Mouse (Mus musculus) lung, postnatal 14 days (tissue): ENCODE data around the gene Ckap4.
A peak's percentile ranks its signal among the peaks of the same experiment; 100 is the strongest.

Experiments
- DNase-seq: peaks from one replicate; pipeline ENCODE4 v3.0.0; 2021

Gene Ckap4

DNA sequence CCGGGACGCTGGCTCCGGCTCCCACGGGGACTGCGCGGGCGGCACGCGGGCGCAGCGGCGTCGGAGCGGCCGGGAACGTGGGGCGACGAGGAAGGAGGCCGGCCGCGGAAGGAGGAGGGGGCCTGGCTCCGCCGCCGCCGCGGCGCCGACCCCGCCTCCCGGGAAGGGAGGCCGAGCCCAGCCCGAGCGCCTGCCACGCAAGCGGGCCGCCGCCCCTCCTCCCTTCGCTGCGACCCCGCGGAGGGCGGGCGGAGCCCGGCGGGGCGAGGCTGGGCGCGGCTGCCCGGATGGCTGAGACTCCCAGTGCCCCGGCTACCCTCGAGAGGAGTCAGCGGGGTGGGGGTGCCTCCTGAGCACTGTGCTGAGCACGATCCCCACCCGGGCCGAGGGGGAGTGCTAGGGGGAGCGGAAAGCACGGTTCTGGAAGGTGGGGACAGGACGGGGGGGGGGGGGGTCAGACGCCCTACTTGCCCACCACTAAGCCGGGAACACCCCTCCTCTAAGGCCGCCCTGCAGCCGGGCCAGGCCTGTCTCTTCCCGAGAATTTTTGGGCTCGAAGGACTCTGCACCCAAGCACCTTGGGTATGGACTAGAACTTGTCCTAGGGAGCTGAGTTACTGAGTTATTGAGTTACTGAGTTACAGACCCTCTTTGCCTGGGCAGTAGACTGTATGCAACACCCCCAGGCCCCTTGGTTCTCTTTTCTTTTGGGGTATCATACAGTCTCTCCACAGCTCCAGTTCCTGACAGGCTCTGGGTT is at the start of gene Ckap4:
Ckap4 (minus strand) TSS at position 151 of the 760 bp plus-strand sequence.
- DNase-seq: peak; percentile 80

DNA sequence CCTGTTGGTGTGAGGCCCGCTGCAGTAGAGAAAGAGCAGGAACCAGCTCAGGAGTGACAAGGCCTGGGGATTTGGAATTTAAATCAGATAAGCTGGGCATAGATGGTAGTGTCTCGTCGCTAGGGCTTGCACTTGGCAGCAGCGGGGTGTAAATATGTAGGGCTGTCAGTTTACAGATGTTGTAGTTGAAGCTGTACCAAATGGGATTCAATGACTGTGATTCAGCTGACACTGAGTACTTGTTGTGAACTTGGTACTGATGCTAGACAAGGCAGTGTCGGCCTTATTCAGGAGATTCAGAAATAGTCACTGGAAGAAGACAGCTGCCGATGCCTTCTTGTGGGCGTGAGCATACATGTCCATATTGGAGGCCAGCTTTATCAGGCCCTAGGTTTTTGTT is 48.4 kb upstream of the Ckap4 start:
- DNase-seq: peak; percentile 3

DNA sequence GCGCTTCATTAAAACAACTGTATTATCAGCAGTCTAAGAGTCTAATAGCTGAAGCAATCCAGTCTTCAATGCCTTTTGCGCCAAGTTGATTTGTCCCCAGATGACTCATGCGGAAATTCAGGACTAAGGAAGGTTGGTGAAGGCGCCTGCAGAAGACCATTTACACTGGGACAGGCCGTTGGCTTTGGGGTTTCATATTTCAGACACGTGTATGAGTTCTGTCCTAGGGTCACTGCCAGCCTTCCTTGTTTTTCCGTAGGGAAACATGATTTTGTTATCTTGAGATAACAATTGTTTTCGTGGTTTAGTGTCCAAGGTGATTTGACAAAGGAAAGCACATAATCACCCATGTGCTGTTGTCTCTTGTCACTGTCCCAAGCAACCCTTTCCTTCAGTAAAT is 47.3 kb upstream of the Ckap4 start:
- DNase-seq: peak; percentile 8

DNA sequence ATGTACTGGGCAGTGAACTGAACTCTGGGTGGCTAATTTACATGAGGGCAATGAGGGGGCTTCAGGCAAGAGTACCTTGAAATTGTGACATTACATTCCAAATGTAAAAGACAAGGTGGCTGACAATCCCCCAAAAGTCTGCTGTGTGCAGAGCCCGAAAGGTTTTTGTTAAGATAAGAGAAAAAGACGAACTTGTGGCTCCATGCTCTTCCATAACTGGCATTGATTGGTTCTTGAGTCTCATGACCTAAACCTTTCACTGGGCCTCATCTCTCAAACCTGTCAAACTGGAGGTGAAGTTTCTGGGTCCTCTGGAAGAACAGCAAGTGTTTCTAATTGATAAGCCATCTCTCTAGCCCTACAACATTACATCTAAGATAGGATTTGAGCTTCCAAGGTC is 45.7 kb upstream of the Ckap4 start:
- DNase-seq: no peak

DNA sequence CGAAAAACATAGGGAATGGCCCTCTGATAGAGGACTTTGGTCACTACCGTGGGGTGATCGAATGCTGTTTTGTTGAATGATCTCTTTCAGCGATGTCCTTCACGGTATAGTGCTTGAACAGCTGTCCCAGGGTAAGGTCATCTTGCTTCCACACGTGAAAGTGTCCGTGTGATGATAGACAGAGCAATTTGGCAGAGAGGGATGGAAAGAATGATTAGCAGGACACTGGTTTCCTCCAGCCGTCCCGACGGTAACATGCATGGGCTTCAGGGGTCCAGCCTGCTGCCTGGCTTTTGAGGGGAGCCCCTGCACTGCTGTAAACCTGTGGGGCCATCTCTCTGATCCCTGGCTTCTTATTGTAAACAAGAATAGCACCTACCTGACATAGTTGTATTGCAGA is 44.9 kb upstream of the Ckap4 start:
- no peak for DNase-seq

DNA sequence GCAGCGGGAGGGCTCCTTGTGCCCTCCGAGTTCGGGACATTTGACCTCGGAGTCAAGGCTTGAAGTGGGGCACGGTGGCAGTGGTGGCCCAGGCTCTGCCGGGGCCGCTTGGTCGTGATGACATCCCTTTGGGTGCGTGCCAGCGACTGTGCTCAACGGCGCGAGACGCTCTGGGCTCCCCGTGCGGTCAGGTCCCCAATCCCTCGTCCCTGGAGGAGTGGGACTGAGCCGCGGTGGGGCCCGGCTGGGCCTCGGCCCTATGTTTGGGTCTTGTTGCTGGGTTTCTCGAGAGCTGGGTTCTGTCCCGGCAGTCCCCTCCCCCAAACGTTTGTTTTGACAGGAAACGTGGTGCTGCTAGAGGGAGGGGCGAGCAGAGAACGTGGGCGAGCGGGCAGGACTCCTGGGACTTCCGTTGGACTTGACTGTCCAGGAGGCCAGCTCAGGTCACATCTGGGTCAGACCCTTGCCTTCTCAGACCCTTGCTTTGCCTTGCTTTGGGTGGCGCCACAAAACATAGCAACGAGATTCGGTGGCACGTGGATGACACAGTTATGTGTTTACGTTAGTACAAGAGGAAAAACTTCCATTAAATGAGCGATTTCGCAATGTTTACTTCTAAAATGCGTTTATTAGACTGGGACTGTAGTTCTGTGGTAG is 43.3 kb upstream of the Ckap4 start:
- DNase-seq: peak; percentile 84

DNA sequence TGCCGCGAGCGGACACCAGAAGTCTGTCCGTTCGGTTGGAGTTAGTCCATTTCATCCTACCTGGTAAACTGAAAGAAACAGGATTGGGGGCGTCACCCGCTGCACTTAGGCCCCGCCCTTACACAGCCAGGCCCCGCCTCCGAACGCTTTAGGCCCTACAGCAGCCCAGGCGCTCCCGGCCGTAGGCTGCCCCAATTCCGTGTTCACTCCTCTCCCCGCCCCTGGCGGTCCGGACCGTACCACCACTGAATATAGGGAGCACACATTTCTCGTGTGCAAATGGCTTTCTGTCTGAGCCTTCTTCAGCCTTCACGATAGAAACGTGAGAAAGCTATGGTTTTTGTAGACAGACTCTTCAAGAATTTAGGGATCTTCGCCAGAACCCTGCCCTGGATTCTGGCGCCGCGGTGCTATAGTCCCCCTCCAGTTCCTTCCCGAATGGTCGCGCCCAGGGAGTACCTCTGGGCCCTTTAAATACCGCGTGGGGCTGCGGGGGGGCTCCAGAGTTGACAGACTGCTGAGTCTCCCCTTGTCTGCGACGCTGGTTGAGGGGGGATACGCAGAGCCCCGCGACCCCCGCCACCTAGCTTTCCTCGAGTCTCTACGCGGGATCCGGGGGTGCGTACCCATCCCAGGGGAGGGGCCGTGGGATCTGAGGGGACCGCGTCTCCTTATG is 42.7 kb upstream of the Ckap4 start, which contains the start of gene Tcp11l2:
Tcp11l2 (plus strand) TSS at position 232 of the 676 bp plus-strand sequence.
- peak; percentile 95 for DNase-seq

DNA sequence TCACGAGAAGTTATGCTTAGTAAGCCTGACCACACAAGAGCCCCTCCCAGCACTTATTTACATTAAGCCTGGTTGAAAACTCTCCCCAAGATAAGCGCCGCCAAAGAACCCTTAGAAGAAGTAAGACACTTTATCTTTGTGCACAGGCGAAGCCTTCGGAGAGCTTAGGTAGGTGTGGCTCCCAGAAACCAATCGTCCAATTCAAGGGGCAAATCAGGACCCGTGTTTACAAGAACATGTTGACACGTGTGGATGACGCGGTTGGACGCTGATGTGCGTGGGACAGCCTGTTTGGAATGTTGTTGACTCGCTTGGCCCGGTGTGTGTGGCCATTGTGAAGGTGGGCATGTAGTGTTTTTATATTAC is 42.1 kb upstream of the Ckap4 start:
- DNase-seq: no peak

DNA sequence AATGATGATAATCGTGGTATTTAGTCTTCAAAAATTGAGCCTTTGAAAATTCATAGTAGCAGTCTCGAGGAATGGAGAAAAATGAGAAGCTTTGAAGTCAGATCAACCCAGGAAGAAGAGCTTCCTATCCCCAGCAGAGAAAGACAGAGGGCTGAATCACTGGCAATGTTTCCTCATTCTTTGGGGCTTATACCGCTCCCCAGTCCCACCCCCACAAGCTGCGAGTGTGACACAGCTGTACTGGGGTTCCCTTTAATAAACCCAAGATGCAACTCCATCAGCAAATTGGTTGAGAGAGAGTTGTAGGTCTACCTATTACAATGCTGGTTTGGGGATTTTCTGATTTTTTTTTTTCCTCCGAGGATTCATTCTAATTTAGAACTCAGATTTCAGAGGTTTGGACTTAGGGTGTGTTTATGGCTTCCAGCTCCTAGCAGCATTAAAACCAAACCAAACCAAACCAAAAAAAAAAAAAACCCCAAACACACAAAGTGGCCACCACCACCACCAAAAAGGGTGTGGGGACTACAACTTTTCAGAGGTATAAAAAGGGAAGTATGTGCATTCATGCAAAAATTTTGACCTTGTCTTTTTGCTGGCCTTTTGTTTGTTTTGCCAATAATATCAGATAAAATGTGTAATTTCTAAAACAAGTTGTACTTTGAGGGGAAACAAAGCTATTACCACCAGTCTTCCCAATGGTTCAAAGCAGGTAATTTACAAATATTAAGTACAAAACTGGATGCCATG is 40.0 kb upstream of the Ckap4 start:
- no peak for DNase-seq

DNA sequence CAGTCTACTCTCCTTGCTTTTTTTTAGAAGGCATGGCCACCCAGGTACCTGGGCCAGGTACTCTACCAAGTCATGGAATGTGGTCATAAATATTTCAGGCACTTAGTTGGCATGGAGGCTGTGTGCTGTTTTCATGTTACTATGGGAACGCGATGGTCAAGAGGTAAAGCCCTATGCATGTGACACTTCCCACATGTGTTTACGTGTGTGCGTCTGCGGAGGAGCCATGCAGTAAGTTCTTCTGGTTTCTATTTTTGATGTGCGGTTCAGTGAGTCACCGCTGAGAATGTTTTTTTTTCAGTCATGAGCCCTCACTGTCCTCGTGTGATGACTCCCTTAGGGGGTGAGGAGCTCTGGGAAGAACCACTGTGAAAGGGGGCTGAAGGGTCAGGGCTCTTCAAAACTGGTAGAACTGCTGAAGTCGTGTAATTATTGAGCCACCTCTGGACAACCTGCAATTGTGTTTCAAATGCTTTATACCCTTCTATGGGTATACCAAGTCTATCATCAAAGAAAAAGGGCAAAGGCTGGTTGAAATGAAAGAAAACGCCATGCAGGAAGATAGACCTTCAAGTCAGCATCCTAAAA is 37.3 kb upstream of the Ckap4 start:
- DNase-seq: no peak

DNA sequence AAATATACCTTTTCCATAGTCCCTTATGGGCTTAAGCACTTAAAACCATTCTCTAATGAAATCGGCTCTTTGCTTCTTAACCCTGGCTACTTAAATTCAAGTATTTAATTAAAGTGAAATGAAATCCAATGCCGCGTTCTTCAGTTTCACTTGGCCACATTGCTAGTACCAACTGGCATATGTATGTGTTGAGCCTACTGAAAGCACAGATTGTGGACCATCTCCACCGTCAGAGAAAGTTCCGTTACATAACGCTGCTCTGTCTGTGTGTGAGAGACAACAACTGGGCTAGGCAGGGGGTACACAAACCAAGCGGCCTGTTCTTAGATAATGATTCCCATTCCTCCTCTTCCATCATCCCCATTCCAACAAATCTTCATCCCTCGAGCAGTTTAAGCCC is 30.6 kb upstream of the Ckap4 start:
- no peak for DNase-seq

DNA sequence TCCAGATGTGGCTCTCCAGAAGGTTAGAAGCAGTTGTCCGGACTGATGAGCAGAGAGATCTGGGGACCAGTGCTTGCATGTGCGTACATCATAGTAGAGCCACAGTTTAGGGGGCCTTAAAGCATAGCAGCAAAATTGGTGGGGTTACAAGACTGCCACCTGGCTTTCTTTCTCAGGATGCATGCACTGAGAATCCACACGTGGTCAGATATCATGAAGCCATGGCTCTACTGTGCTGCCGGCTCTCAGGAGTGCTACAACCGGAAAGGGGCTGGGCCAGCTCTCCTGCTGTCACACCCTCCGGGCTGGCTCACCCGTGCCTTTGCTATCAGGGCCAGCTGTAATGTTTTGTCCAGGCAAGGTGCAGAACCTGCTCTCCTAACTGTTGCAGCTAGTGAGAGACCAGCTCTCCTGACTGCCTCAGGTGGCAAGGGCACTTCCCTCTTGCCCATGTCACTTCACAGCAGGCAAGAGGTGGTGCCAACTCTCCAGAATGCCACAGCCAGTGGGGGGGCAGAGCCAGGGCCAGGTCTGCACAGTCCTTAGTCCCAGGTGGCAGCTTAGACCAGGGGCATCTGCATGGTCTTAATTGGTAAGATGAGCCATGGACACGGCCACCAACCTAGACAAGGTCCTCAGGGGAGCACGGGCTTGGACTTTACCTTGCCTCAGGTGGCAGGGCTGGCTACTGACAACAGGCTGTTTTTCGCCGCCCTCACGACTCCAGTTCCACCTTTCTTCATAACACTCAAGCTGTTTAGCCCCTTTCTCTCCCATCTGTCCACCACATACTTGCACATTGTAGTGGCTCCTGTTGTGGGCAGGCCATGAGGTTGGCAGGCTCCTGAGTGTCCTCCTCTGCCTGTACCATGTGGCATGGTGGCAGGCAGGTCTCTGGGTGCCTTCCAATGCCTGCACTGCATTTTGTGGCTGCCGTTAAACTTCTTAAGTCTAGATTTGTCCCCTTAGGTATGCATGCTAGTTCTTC is 29.0 kb upstream of the Ckap4 start:
- DNase-seq: no peak

DNA sequence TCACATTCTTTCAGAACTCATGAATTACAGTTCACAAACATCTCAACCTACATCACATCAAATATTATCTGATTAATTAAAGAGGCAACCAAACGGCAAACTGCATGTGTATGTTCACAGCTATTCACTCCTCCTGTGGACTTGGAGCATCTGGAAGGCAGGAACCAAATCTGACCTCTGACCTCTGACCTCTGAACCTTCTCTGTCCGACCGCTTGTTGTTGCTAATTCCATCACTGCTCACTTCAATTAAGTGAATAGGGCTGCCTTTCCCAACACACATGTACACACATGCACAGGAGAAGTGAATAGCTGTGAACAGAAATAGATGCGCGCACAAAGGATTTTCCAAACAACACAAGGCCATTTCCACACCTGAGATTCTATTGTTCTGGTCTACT is 28.3 kb upstream of the Ckap4 start:
- DNase-seq: no peak

DNA sequence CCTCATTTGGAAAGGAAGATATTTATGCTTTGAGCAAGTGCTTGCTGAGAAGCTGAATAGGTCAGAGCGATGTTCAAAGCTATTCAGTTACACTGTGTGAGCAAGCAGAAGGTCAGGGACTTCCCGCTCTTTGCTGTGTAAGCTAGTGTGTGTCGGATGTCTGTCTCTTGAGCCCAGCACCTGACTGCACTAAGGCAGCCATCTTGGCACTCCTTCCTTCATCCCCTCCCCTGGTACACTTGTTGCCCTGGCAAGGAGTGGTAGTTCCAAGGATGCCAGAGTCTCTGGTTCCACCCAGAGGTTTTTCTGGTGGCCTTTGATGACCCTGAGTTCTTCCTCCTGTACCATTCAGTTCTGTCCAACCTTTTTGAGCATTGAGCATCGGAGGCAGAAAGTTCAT is 26.1 kb upstream of the Ckap4 start:
- no peak for DNase-seq

DNA sequence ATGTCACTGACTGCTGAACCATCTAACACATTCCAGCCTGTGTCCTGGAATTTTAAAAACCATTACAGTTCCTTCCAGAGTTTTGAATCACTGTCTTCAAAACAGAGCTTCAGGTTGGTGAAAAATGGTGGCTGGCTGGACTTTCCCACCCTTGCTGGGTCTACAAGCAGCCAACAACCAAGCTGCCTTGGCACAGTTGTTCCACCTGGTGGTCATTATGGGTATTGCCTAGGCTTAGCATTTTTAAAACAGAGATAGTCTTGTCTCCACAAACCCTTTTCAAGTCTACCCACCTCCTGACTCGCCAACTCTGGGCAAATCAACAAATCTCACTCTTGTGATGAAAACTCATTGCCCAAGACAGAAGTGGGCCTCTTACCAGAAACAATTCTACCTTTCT is 24.6 kb upstream of the Ckap4 start:
- DNase-seq: no peak

DNA sequence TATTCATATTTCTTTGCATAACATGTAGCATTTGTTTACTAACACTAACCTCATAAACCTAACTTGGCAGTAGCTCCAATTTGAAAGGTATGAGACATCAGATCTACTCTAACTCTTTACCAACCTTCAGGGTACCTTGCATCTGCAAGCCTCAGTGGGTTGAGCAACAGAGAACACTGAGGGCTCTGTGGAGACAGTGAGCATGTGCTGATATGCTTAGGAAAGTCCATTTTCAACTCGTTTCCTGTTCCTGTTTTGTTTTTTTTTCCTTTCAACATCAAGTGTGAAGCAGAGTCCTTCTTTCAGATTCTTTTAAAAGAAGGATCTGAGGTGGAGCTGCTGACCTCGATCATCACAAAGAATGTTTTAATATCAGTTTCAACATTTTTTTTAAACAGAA is 22.3 kb upstream of the Ckap4 start:
- no peak for DNase-seq

DNA sequence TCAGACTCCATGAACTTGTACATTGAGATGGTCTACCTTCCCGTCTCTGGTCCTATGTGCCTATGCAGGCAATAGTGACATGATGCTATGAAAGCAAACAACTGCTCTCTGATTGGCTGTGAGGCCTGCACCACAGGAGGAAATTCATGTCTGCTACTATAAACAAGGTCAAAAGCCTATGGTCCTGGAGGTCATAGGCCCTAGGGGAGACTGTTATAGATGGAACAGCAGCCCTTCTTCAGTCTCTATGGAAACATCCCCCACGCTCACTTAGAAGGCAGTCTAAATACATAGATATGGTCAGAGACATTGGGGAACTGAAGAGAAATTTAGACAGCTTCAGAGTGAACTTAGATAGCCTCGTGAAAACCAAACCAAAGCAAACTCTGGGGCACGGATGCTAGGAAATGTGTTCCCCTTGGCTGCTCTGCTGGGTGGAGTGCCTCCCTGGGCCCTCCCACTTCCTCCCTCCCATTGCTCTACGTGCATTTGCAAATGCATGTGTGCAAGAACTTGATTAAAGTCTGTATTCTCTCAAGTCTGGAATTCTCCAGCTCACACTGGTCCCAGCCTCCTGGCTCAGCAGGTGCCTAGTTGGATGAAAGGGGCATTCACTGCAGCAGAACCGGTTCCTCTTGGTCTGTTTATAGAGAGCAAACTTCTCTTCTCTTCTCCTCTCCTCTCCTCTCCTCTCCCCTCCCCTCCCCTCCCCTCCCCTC is 20.6 kb upstream of the Ckap4 start:
- DNase-seq: no peak

DNA sequence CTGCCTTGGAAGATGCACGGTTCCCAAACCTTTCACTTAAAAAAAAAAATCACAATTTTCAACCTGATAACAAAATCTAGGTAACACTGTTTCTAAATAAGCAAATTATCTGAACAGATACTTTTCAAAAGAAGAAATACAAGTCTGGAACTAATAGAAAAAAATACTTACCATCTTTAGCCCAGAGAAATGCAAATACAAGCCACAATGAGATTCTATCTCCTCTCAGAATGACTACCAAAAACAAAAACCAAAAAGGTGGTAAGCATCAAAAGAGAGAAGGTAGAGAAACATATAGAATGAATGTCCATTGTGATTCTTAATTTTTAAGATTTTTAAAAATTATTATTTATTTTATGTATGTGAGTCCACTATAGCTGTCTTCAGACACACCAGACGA is 18.6 kb upstream of the Ckap4 start:
- no peak for DNase-seq

DNA sequence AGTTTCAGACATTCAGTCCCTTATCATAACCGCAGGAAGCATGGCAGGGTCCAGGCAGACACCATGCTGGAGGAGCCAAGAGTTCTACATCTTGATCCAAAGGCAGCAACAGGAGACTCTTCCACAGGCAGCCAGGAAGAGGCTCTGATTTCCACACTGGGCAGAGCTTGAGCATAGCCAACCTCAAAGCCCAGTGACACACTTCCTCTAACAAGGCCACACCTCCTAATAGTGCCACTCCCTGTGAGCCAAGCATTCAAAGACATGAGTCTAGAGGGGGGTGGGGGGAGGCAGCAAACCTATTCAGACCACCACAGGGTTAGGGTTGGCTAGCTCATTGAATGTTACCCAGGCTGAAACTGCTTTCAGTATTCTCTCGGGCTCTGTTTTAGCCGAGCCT is 18.0 kb upstream of the Ckap4 start:
- no peak for DNase-seq

DNA sequence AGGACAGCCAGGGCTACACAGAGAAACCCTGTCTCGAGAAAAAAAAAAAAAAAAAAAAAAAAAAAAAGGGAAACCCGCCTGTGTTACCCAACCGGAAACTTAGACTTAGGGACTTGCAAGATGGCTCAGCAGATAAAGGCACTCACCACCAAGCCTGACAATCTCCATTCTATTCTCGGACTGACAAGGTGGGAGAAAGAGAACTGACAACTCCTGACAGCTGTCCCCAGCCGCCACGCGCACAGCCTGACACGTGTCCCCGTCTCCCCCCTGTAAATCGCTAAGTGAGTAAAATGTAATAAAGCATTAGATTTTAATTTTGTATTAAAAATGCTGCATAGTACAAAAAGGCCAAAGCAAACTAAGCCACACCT is 16.0 kb upstream of the Ckap4 start:
- no peak for DNase-seq
